In genomic region chr9:64119898-64120297, GRCm38 (mm10) we compare ENCODE assay signal across 10 mouse cellular contexts. TPM values are rescaled to one million over a fixed set of nuclear protein-coding genes. Genes with fewer than 3 reads are reported as not detected.
DNase-seq lines count a peak whose midpoint lies in the region; ATAC-seq and TF ChIP-seq lines count a peak whose summit lies in the region.
"Had no signal": no experiment of that assay in that cellular context is flagged by ENCODE, and none has a peak within 500 bp of the region (broad histone marks: within the 10 kb centered on the region; RNA-seq: fewer than 3 reads in every experiment).

No protein-coding gene starts in this region.

- no peaks in the 10 kb centered on the region for H3K36me3 ChIP-seq in forebrain, postnatal 0 days (ENCODE audit: insufficient read depth)
- H3K36me3 ChIP-seq in forebrain, embryonic 15.5 days = no peaks in the 10 kb centered on the region
- H3K36me3 ChIP-seq: embryonic facial prominence, embryonic 12.5 days had no signal

- TF ChIP-seq CTCF in forebrain, postnatal 0 days (IDR thresholded peaks at IDR 0.05; ENCODE audit: low read depth) = peak; percentile 64
- TF ChIP-seq CTCF in layer of hippocampus, adult 2 months (conservative IDR thresholded peaks at IDR 0.05) = peak; percentile 85

- no peak for ATAC-seq in forebrain, postnatal 0 days
- no peak for ATAC-seq in forebrain, embryonic 15.5 days (replicated peaks)
- ATAC-seq in megakaryocyte-erythroid progenitor cell, adult 5-6 weeks (replicated peaks; ENCODE audit: low FRiP score, low TSS enrichment, poor library complexity, severe bottlenecking) = 0 out of 2 replicates have a peak, but pooled peaks have one; percentile 48

- no peaks in the 10 kb centered on the region for H3K27me3 ChIP-seq in forebrain, postnatal 0 days (ENCODE audit: insufficient read depth, low read length)
- no peaks in the 10 kb centered on the region for H3K27me3 ChIP-seq in forebrain, embryonic 15.5 days
- H3K27me3 ChIP-seq: embryonic facial prominence, embryonic 12.5 days had no signal

- H3K4me1 ChIP-seq in forebrain, postnatal 0 days (ENCODE audit: insufficient read depth) = no peaks in the 10 kb centered on the region
- no peaks in the 10 kb centered on the region for H3K4me1 ChIP-seq in forebrain, embryonic 15.5 days

- H3K9ac ChIP-seq in forebrain, postnatal 0 days = no peak overlapping the region
- H3K9ac ChIP-seq in forebrain, embryonic 15.5 days (replicated peaks) = no peak overlapping the region
- H3K9ac ChIP-seq: embryonic facial prominence, embryonic 12.5 days had no signal

- no peak overlapping the region for H3K4me3 ChIP-seq in forebrain, postnatal 0 days (ENCODE audit: low read depth, low read length)
- no peak overlapping the region for H3K4me3 ChIP-seq in forebrain, embryonic 15.5 days
- H3K4me3 ChIP-seq in layer of hippocampus, adult 2 months = no peak overlapping the region
- H3K4me3 ChIP-seq: embryonic facial prominence, embryonic 12.5 days had no signal

- H3K9me3 ChIP-seq in forebrain, postnatal 0 days (ENCODE audit: low read length) = no peaks in the 10 kb centered on the region
- no peaks in the 10 kb centered on the region for H3K9me3 ChIP-seq in forebrain, embryonic 15.5 days
- H3K9me3 ChIP-seq: embryonic facial prominence, embryonic 12.5 days had no signal

- no peak for DNase-seq in forebrain, postnatal 0 days
- peak; percentile 41 for DNase-seq in urinary bladder, postnatal 25 days (ENCODE audit: low spot score)
- no peak for DNase-seq in urinary bladder, adult 2 months (ENCODE audit: low spot score)
- DNase-seq in embryo, embryonic 11 days = peak; percentile 56
- peak; percentile 10 to 65 for DNase-seq in layer of hippocampus, adult 2 months (ENCODE audit: low spot score in 2 of 2)
- peak; percentile 60 for DNase-seq in thymus, postnatal 25 days

- H3K4me2 ChIP-seq in forebrain, postnatal 0 days (ENCODE audit: low read depth) = no peak overlapping the region
- no peak overlapping the region for H3K4me2 ChIP-seq in forebrain, embryonic 15.5 days (replicated peaks)
- H3K4me2 ChIP-seq: embryonic facial prominence, embryonic 12.5 days had no signal

- 28% methylated on average over 8 of the region's 8 CpGs for WGBS in forebrain, postnatal 0 days
- 31% methylated on average over 8 of the region's 8 CpGs for WGBS in forebrain, embryonic 15.5 days

- H3K27ac ChIP-seq in forebrain, postnatal 0 days (ENCODE audit: low read depth, low read length) = no peak overlapping the region
- no peak overlapping the region for H3K27ac ChIP-seq in forebrain, embryonic 15.5 days (replicated peaks)
- no peak overlapping the region for H3K27ac ChIP-seq in layer of hippocampus, adult 2 months
- H3K27ac ChIP-seq: embryonic facial prominence, embryonic 12.5 days had no signal

RNA-seq across cellular contexts. Expression of gene Lctl, which starts 3.0 kb away (rescaled TPM):
- total RNA-seq in forebrain, postnatal 0 days (2014; rRNA removed) = not detected in 2 replicates
- not detected in 2 replicates for polyA plus RNA-seq in forebrain, postnatal 0 days (2015; fragmentation: Nextera tagmentation; extraction: Ambion mirVana)
- not detected in 2 replicates for polyA plus RNA-seq in forebrain, embryonic 15.5 days (2015; fragmentation: Nextera tagmentation; extraction: Ambion mirVana)
- 0.38 and 1.3 TPM in 2 replicates for polyA plus RNA-seq in urinary bladder, adult 2 months (2012; rRNA removed)
- not detected for total RNA-seq in layer of hippocampus, adult 2 months (2021)
- total RNA-seq in megakaryocyte-erythroid progenitor cell, adult 5-6 weeks (2014; fragmentation: Nextera tagmentation) = not detected in 2 replicates
- not detected in 2 replicates for total RNA-seq in megakaryocyte-erythroid progenitor cell, adult 5-6 weeks (2017)
- total RNA-seq: left cerebral cortex, postnatal 36 days had no signal
- polyA plus RNA-seq: embryonic facial prominence, embryonic 12.5 days had no signal

RNA-seq across cellular contexts. Expression of gene Zwilch, which starts 53.0 kb away (rescaled TPM):
- total RNA-seq in forebrain, postnatal 0 days (2014; rRNA removed) = 5.8 and 8.9 TPM in 2 replicates
- polyA plus RNA-seq in forebrain, postnatal 0 days (2015; fragmentation: Nextera tagmentation; extraction: Ambion mirVana) = 1.3 and 2.0 TPM in 2 replicates
- 8.8 and 11.7 TPM in 2 replicates for polyA plus RNA-seq in forebrain, embryonic 15.5 days (2015; fragmentation: Nextera tagmentation; extraction: Ambion mirVana)
- 5.5 and 5.6 TPM in 2 replicates for polyA plus RNA-seq in urinary bladder, adult 2 months (2012; rRNA removed)
- 1 to 10 TPM; 2.6 to 4.8 TPM for total RNA-seq in layer of hippocampus, adult 2 months (2021)
- total RNA-seq in megakaryocyte-erythroid progenitor cell, adult 5-6 weeks (2014; fragmentation: Nextera tagmentation) = 63.8 and 96.9 TPM in 2 replicates
- 168 and 181 TPM in 2 replicates for total RNA-seq in megakaryocyte-erythroid progenitor cell, adult 5-6 weeks (2017)

RNA-seq across cellular contexts. Expression of gene Rpl4, which starts 53.3 kb away (rescaled TPM):
- 957 and 1,068 TPM in 2 replicates for total RNA-seq in forebrain, postnatal 0 days (2014; rRNA removed)
- 693 and 790 TPM in 2 replicates for polyA plus RNA-seq in forebrain, postnatal 0 days (2015; fragmentation: Nextera tagmentation; extraction: Ambion mirVana)
- polyA plus RNA-seq in forebrain, embryonic 15.5 days (2015; fragmentation: Nextera tagmentation; extraction: Ambion mirVana) = 734 and 758 TPM in 2 replicates
- polyA plus RNA-seq in urinary bladder, adult 2 months (2012; rRNA removed) = 1,255 and 1,379 TPM in 2 replicates
- 100 to 1,000 TPM; 607 to 624 TPM for total RNA-seq in layer of hippocampus, adult 2 months (2021)
- 3,030 and 3,310 TPM in 2 replicates for total RNA-seq in megakaryocyte-erythroid progenitor cell, adult 5-6 weeks (2014; fragmentation: Nextera tagmentation)
- total RNA-seq in megakaryocyte-erythroid progenitor cell, adult 5-6 weeks (2017) = 3,630 and 3,665 TPM in 2 replicates

RNA-seq across cellular contexts. Expression of gene Snapc5, which starts 59.2 kb away (rescaled TPM):
- total RNA-seq in forebrain, postnatal 0 days (2014; rRNA removed) = 10.5 and 15.2 TPM in 2 replicates
- polyA plus RNA-seq in forebrain, postnatal 0 days (2015; fragmentation: Nextera tagmentation; extraction: Ambion mirVana) = 18.2 and 24.5 TPM in 2 replicates
- 35.4 and 39.0 TPM in 2 replicates for polyA plus RNA-seq in forebrain, embryonic 15.5 days (2015; fragmentation: Nextera tagmentation; extraction: Ambion mirVana)
- 39.5 and 46.3 TPM in 2 replicates for polyA plus RNA-seq in urinary bladder, adult 2 months (2012; rRNA removed)
- 10 to 100 TPM; 15.0 to 19.6 TPM for total RNA-seq in layer of hippocampus, adult 2 months (2021)
- 13.0 and 13.2 TPM in 2 replicates for total RNA-seq in megakaryocyte-erythroid progenitor cell, adult 5-6 weeks (2014; fragmentation: Nextera tagmentation)
- 46.6 and 55.3 TPM in 2 replicates for total RNA-seq in megakaryocyte-erythroid progenitor cell, adult 5-6 weeks (2017)

Comparison
In these comparisons a context has a peak if more than half of its experiments do, and no peak if none do; other contexts are left out.
1. DNase-seq: peak in urinary bladder, postnatal 25 days (single experiment), embryo, embryonic 11 days (single experiment), layer of hippocampus, adult 2 months (2 of 2) and thymus, postnatal 25 days (single experiment); none in forebrain, postnatal 0 days (single experiment) and urinary bladder, adult 2 months (single experiment).